Mouse (Mus musculus) limb, embryonic 11.5 days (tissue): ENCODE measurements around the gene Atp1b3. TPM values are rescaled to one million over a fixed set of nuclear protein-coding genes. Genes with fewer than 3 reads are reported as not detected.

ENCODE experiments used
- ATAC-seq: fragments of 200-750 bp; cut with Nextera tagmentation; 2 replicates; pipeline ENCODE4 v1.8.0; 2017; ENCODE audit warnings: low read depth; ENCODE audit not compliant: insufficient number of reproducible peaks, low FRiP score, low TSS enrichment
- DNase-seq: peaks from one replicate; pipeline ENCODE4 v3.0.0-alpha.2; 2015; ENCODE audit warnings: low spot score
- H3K27ac ChIP-seq: fragments of 300-500 bp; sonication (generic); replicated peaks from 2 replicates; pipeline ENCODE4 v1.5.1; 2014; ENCODE audit warnings: low read depth, mild to moderate bottlenecking, low read length
- H3K27me3 ChIP-seq: fragments of 300-500 bp; sonication (generic); 2 replicates; pipeline ENCODE4 v1.6.1; 2014; ENCODE audit warnings: mild to moderate bottlenecking, low read length, mixed read lengths; ENCODE audit not compliant: control insufficient read depth, insufficient read depth
- H3K36me3 ChIP-seq: fragments of 300-500 bp; sonication (generic); 2 replicates; pipeline ENCODE4 v1.6.1; 2014; ENCODE audit warnings: mild to moderate bottlenecking, low read length, moderate library complexity, mixed read lengths; ENCODE audit not compliant: control insufficient read depth, insufficient read depth
- H3K4me1 ChIP-seq: fragments of 300-500 bp; sonication (generic); 2 replicates; pipeline ENCODE4 v1.6.1; 2014; ENCODE audit warnings: low read length, mixed read lengths; ENCODE audit not compliant: control insufficient read depth, insufficient read depth
- H3K4me2 ChIP-seq: fragments of 300-500 bp; sonication (generic); 2 replicates; pipeline ENCODE4 v1.6.1; 2014; ENCODE audit warnings: low read depth, mild to moderate bottlenecking, moderate library complexity; ENCODE audit not compliant: severe bottlenecking
- H3K4me3 ChIP-seq: fragments of 300-500 bp; sonication (generic); 2 replicates; pipeline ENCODE4 v1.5.1; 2014; ENCODE audit warnings: low read depth, low read length
- H3K9ac ChIP-seq: fragments of 300-500 bp; sonication (generic); 2 replicates; pipeline ENCODE4 v1.6.1; 2014; ENCODE audit warnings: mild to moderate bottlenecking, low read length
- H3K9me3 ChIP-seq: fragments of 300-500 bp; sonication (generic); 2 replicates; pipeline ENCODE4 v1.6.1; 2016; ENCODE audit warnings: low read length; ENCODE audit not compliant: control insufficient read depth
- WGBS: fragments of 180-500 bp; shearing (Covaris S2); extraction: QIAGEN DNeasy Blood & Tissue Kit; methylation state at CpG from one replicate; pipeline ENCODE4 v1.1.7; 2014; 5-methylcytosine and 5-hydroxymethylcytosine counted together
- polyA plus RNA-seq: library from polyadenylated mRNA; unstranded; fragments of >200 nt; fragmentation: Nextera tagmentation; extraction: Ambion mirVana; gene quantifications from 2 replicates; pipeline ENCODE4 v1.2.1, GENCODE M21; 2014

Gene Atp1b3
- polyA plus RNA-seq, 1 experiment from 2014 or later: 154 TPM

GRCm38 (mm10) chr9:96377096-96377495 is 12.9 kb upstream of the Atp1b3 start:
- DNase-seq (no peak), ATAC-seq (no peak)
- H3K9me3 ChIP-seq: no peaks in the 10 kb centered on the region
- no peak overlapping the region for H3K9ac ChIP-seq
- WGBS: 84% methylated on average over 1 of the region's 1 CpGs
- H3K4me1 ChIP-seq: no peaks in the 10 kb centered on the region
- no peak overlapping the region for H3K4me3 ChIP-seq
- no peak overlapping the region for H3K27ac ChIP-seq
- no peaks in the 10 kb centered on the region for H3K27me3 ChIP-seq
- H3K36me3 ChIP-seq: no peaks in the 10 kb centered on the region
- no peak overlapping the region for H3K4me2 ChIP-seq

GRCm38 (mm10) chr9:96375819-96376218 is 11.6 kb upstream of the Atp1b3 start:
- WGBS: 79% methylated on average over 3 of the region's 3 CpGs
- Histone ChIP-seq H3K27me3 (no peaks in the 10 kb centered on the region), H3K4me2 (no peak overlapping the region), H3K9me3 (no peaks in the 10 kb centered on the region), H3K36me3 (no peaks in the 10 kb centered on the region), H3K4me3 (no peak overlapping the region), H3K9ac (no peak overlapping the region), H3K27ac (no peak overlapping the region), H3K4me1 (no peaks in the 10 kb centered on the region)
- ATAC-seq: no peak
- DNase-seq: no peak

- DNase-seq (no peak), ATAC-seq (no peak)
- Histone ChIP-seq H3K27me3 (no peaks in the 10 kb centered on the region), H3K36me3 (no peaks in the 10 kb centered on the region), H3K9me3 (no peaks in the 10 kb centered on the region), H3K9ac (no peak overlapping the region), H3K4me1 (no peaks in the 10 kb centered on the region), H3K4me2 (no peak overlapping the region), H3K27ac (no peak overlapping the region), H3K4me3 (no peak overlapping the region)
- 87% methylated on average over 5 of the region's 5 CpGs for WGBS
These were observed 6.8 kb upstream of the Atp1b3 start for GRCm38 (mm10) chr9:96371075-96371474.

GRCm38 (mm10) chr9:96369654-96370384 is 5.6 kb upstream of the Atp1b3 start:
- Histone ChIP-seq H3K4me3 (no peak overlapping the region), H3K9ac (no peak overlapping the region), H3K4me1 (no peaks in the 10 kb centered on the region), H3K36me3 (no peaks in the 10 kb centered on the region), H3K27me3 (no peaks in the 10 kb centered on the region), H3K4me2 (no peak overlapping the region), H3K9me3 (no peaks in the 10 kb centered on the region), H3K27ac (no peak overlapping the region)
- 53% methylated on average over 5 of the region's 5 CpGs for WGBS
- ATAC-seq (no peak), DNase-seq (no peak)

GRCm38 (mm10) chr9:96365271-96365872 is 1.1 kb upstream of the Atp1b3 start:
- DNase-seq: no peak

GRCm38 (mm10) chr9:96363581-96364140 is 581 bp downstream of the Atp1b3 start:
- H3K9me3 ChIP-seq: no peaks in the 10 kb centered on the region
- peak overlapping the region; percentile 76 for H3K4me3 ChIP-seq
- H3K4me2 ChIP-seq: peak overlapping the region; percentile 54
- H3K27ac ChIP-seq: peak overlapping the region; percentile 94
- WGBS: under 1% methylated on average over 62 of the region's 64 CpGs
- H3K27me3 ChIP-seq: no peaks in the 10 kb centered on the region
- peaks cover 13% of the 10 kb centered on the region for H3K4me1 ChIP-seq
- ATAC-seq (peak; percentile 62), DNase-seq (peak; percentile 74)
- no peaks in the 10 kb centered on the region for H3K36me3 ChIP-seq
- peak overlapping the region; percentile 88 for H3K9ac ChIP-seq

More at GRCm38 (mm10) chr9:96365271-96365872, 1.1 kb upstream of the Atp1b3 start:
- Histone ChIP-seq H3K9me3 (no peaks in the 10 kb centered on the region), H3K4me2 (no peak overlapping the region), H3K4me1 (peaks cover 11% of the 10 kb centered on the region), H3K27me3 (no peaks in the 10 kb centered on the region), H3K9ac (no peak overlapping the region), H3K36me3 (no peaks in the 10 kb centered on the region), H3K4me3 (no peak overlapping the region), H3K27ac (no peak overlapping the region)
- no peak for ATAC-seq
- 77% methylated on average over 6 of the region's 6 CpGs for WGBS

GRCm38 (mm10) chr9:96360056-96360455 is 4.2 kb downstream of the Atp1b3 start:
- Histone ChIP-seq H3K36me3 (no peaks in the 10 kb centered on the region), H3K9ac (no peak overlapping the region), H3K4me3 (no peak overlapping the region), H3K27ac (no peak overlapping the region), H3K4me1 (peaks cover 13% of the 10 kb centered on the region), H3K4me2 (no peak overlapping the region), H3K9me3 (no peaks in the 10 kb centered on the region), H3K27me3 (no peaks in the 10 kb centered on the region)
- no peak for DNase-seq
- ATAC-seq: no peak
- 87% methylated on average over 3 of the region's 3 CpGs for WGBS

GRCm38 (mm10) chr9:96353799-96354198 is 10.4 kb downstream of the Atp1b3 start:
- DNase-seq: no peak

More at GRCm38 (mm10) chr9:96353799-96354198, 10.4 kb downstream of the Atp1b3 start:
- no peak overlapping the region for H3K4me3 ChIP-seq
- no peaks in the 10 kb centered on the region for H3K9me3 ChIP-seq
- no peaks in the 10 kb centered on the region for H3K4me1 ChIP-seq
- ATAC-seq: no peak
- H3K27ac ChIP-seq: no peak overlapping the region
- 87% methylated on average over 8 of the region's 8 CpGs for WGBS
- no peak overlapping the region for H3K4me2 ChIP-seq
- no peak overlapping the region for H3K9ac ChIP-seq
- no peaks in the 10 kb centered on the region for H3K27me3 ChIP-seq
- no peaks in the 10 kb centered on the region for H3K36me3 ChIP-seq
